Mouse (Mus musculus) hindbrain, embryonic 14.5 days (tissue): Measurements from ENCODE around the gene Rsc1a1. TPM values are rescaled to one million over a fixed set of nuclear protein-coding genes. Genes with fewer than 3 reads are reported as not detected.

ENCODE experiments used
- ATAC-seq: fragments of 200-750 bp; cut with Nextera tagmentation; 2 replicates; pipeline ENCODE4 v1.8.0; 2017; ENCODE audit warnings: moderate number of reproducible peaks, mild to moderate bottlenecking, moderate TSS enrichment, moderate library complexity; ENCODE audit not compliant: low FRiP score
- DNase-seq: peaks from one replicate; pipeline ENCODE4 v3.0.0-alpha.2; 2015; ENCODE audit warnings: low spot score
- H3K27ac ChIP-seq: fragments of 300-500 bp; sonication (generic); 2 replicates; pipeline ENCODE4 v1.5.1; 2014; ENCODE audit warnings: mild to moderate bottlenecking, moderate library complexity
- H3K27me3 ChIP-seq: fragments of 300-500 bp; sonication (generic); 2 replicates; pipeline ENCODE4 v1.6.1; 2014; ENCODE audit warnings: mild to moderate bottlenecking, low read length, mixed read lengths; ENCODE audit not compliant: control insufficient read depth, insufficient read depth
- H3K36me3 ChIP-seq: fragments of 300-500 bp; sonication (generic); replicated peaks from 2 replicates; pipeline ENCODE4 v1.6.1; 2014; ENCODE audit not compliant: control insufficient read depth, insufficient read depth
- H3K4me1 ChIP-seq: fragments of 300-500 bp; sonication (generic); replicated peaks from 2 replicates; pipeline ENCODE4 v1.6.1; 2014; ENCODE audit warnings: antibody characterized with exemption, low read length, mixed read lengths; ENCODE audit not compliant: control insufficient read depth, insufficient read depth
- H3K4me2 ChIP-seq: fragments of 300-500 bp; sonication (generic); replicated peaks from 2 replicates; pipeline ENCODE4 v1.6.1; 2014; ENCODE audit warnings: mild to moderate bottlenecking, moderate library complexity
- H3K4me3 ChIP-seq: fragments of 300-500 bp; sonication (generic); replicated peaks from 2 replicates; pipeline ENCODE4 v1.5.1; 2014; ENCODE audit warnings: mild to moderate bottlenecking, low read length
- H3K9ac ChIP-seq: fragments of 300-500 bp; sonication (generic); 2 replicates; pipeline ENCODE4 v1.6.1; 2014
- H3K9me3 ChIP-seq: fragments of 300-500 bp; sonication (generic); 2 replicates; pipeline ENCODE4 v1.6.1; 2016; ENCODE audit warnings: low read length; ENCODE audit not compliant: control insufficient read depth
- WGBS: fragments of 180-500 bp; shearing (Covaris S2); extraction: QIAGEN DNeasy Blood & Tissue Kit; methylation state at CpG from one replicate; pipeline ENCODE4 v1.1.7; 2014; 5-methylcytosine and 5-hydroxymethylcytosine counted together
- polyA plus RNA-seq: library from polyadenylated mRNA; unstranded; fragments of >200 nt; fragmentation: Nextera tagmentation; extraction: Ambion mirVana; gene quantifications from 2 replicates; pipeline ENCODE4 v1.2.1, GENCODE M21; 2014

Gene Rsc1a1
- polyA plus RNA-seq, 1 experiment from 2014 or later, result not detected

DNA sequence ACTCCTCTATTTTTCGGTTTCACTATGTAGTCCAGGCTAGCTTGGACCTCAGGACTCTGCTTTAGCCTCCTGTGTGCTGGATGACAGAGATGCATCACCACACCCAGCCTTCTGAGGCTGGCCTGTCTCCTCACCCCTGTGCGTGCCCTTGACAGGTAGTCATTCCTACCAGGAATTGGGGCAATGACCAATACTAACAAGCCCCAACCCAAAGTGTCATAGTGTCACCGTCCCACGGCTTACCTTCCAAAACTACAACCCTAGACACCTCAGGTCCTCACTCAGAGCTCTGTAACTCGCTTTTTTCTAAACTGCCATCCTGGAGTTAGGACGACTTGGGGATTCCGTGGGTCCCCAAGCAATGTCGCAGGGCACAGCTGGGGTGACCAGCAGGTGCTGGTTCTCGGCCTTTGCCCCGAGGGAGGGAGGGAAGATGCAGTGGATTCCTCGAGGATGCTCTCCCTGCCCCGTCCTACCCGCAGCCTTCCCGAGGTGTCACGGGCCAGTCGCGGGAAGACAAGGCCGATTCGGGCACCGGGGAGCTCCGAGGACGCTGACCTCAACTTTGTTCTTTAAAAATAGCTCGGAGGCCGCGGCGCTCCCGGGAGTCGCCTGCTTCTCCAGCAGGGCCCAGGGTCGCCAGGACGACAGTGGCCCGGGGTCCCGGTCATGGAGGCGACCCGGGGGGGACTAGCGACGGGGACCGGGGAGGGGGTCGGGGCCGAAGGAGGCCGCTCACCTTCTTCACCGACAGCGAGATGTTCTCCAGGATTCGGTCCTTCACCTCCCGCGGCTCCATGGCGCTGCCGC is 22.1 kb downstream of the Rsc1a1 start:
- Histone ChIP-seq H3K4me3 (peak overlapping the region; percentile 91), H3K9me3 (no peaks in the 10 kb centered on the region), H3K4me2 (peak overlapping the region; percentile 79), H3K9ac (peak overlapping the region; percentile 94), H3K27ac (peak overlapping the region; percentile 86), H3K27me3 (no peaks in the 10 kb centered on the region), H3K36me3 (peaks cover 15% of the 10 kb centered on the region), H3K4me1 (peaks cover 16% of the 10 kb centered on the region)
- DNase-seq, result peak; percentile 30
- peak; percentile 32 for ATAC-seq
- WGBS, result 4% methylated on average over 44 of the region's 47 CpGs

GRCm38 (mm10) chr4:141660884-141661283 is 24.5 kb downstream of the Rsc1a1 start:
- DNase-seq, result no peak
- no peak for ATAC-seq
- Histone ChIP-seq H3K27me3 (no peaks in the 10 kb centered on the region), H3K27ac (no peak overlapping the region), H3K4me3 (no peak overlapping the region), H3K4me1 (peaks cover 16% of the 10 kb centered on the region), H3K9me3 (no peaks in the 10 kb centered on the region), H3K4me2 (no peak overlapping the region), H3K36me3 (peaks cover 19% of the 10 kb centered on the region), H3K9ac (no peak overlapping the region)
- WGBS, result 76% methylated on average over 11 of the region's 11 CpGs

DNA sequence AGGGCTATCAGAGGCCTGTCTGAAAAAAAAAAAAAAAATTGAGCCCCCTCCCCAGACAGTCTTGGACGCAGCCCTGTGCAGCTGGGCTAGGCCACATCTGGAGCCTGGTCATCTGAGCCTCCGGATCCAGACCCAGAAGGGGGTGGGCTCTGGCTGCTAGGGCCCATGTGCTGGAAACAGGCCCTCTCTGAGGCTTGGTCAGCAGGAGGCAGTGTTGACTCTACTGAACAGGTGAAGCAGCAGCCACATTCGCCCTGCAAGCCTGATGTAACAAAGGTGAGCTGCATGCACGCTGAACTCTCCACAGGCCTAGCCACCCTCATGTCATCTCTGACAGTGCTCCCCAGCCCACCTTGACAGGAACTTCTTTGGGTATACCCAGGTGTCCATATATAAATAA is 25.7 kb downstream of the Rsc1a1 start:
- Histone ChIP-seq H3K4me3 (no peak overlapping the region), H3K9ac (no peak overlapping the region), H3K4me1 (peaks cover 12% of the 10 kb centered on the region), H3K4me2 (no peak overlapping the region), H3K27me3 (no peaks in the 10 kb centered on the region), H3K27ac (no peak overlapping the region), H3K36me3 (peaks cover 19% of the 10 kb centered on the region), H3K9me3 (no peaks in the 10 kb centered on the region)
- 70% methylated on average over 4 of the region's 4 CpGs for WGBS
- DNase-seq (no peak), ATAC-seq (no peak)

DNA sequence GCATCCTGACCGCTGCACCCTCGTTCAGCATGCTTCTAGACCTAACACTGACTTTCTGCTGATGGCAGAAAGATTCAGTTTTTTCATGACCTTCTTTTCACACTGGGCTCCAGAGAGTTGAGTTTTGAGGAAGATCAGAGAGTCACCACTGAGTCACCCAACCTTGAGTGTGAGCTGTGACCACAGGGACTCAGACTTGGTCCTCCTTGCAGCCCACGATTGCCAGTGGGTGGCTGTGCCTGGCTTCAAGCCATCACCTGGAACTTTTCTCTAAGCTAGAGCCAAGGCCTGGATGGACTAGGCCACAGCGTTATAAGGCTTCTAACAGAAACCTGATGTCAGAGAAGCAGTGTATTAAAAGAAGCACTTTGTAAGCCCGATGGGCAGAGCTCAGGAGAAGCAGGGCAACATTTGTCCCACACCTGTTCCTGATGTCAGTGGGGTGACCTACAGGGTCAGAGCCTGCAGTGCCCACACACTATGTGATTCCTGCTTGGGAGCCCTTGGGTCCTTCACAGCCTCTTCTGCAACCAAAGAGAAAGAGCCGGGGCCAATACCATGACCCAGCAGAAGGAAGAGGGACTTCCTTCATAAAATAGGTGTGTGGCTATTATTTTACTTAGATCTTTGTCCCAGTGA is 26.4 kb downstream of the Rsc1a1 start:
- DNase-seq (no peak), ATAC-seq (no peak)
- Histone ChIP-seq H3K9ac (no peak overlapping the region), H3K4me3 (no peak overlapping the region), H3K4me2 (no peak overlapping the region), H3K9me3 (no peaks in the 10 kb centered on the region), H3K4me1 (peaks cover 8% of the 10 kb centered on the region), H3K27ac (no peak overlapping the region), H3K36me3 (peaks cover 24% of the 10 kb centered on the region), H3K27me3 (no peaks in the 10 kb centered on the region)
- WGBS, result 93% methylated on average over 6 of the region's 6 CpGs

- H3K36me3 ChIP-seq, result peaks cover 29% of the 10 kb centered on the region
- no peak overlapping the region for H3K4me2 ChIP-seq
- H3K27ac ChIP-seq, result no peak overlapping the region
- no peak overlapping the region for H3K9ac ChIP-seq
- no peak for DNase-seq
- no peaks in the 10 kb centered on the region for H3K27me3 ChIP-seq
- H3K9me3 ChIP-seq, result no peaks in the 10 kb centered on the region
- 61% methylated on average over 8 of the region's 8 CpGs for WGBS
- no peaks in the 10 kb centered on the region for H3K4me1 ChIP-seq
- no peak for ATAC-seq
- H3K4me3 ChIP-seq, result no peak overlapping the region
Observed at GRCm38 (mm10) chr4:141656932-141657331, 28.5 kb downstream of the Rsc1a1 start.

GRCm38 (mm10) chr4:141655908-141656608 is 29.3 kb downstream of the Rsc1a1 start:
- ATAC-seq (no peak), DNase-seq (no peak)
- Histone ChIP-seq H3K27me3 (no peaks in the 10 kb centered on the region), H3K9ac (no peak overlapping the region), H3K4me3 (no peak overlapping the region), H3K4me2 (no peak overlapping the region), H3K4me1 (0 out of 2 replicates have a peak, but pooled peaks cover 3% of the 10 kb centered on the region), H3K27ac (no peak overlapping the region), H3K9me3 (no peaks in the 10 kb centered on the region), H3K36me3 (peaks cover 30% of the 10 kb centered on the region)
- WGBS, result 90% methylated on average over 12 of the region's 12 CpGs

GRCm38 (mm10) chr4:141654509-141654908 is 30.9 kb downstream of the Rsc1a1 start:
- Histone ChIP-seq H3K4me2 (no peak overlapping the region), H3K9ac (no peak overlapping the region), H3K27me3 (no peaks in the 10 kb centered on the region), H3K4me3 (no peak overlapping the region), H3K36me3 (peaks cover 17% of the 10 kb centered on the region), H3K4me1 (0 out of 2 replicates have a peak, but pooled peaks cover 3% of the 10 kb centered on the region), H3K9me3 (no peaks in the 10 kb centered on the region), H3K27ac (peak overlapping the region; percentile 43; the same call in 1 of the 2 replicates)
- ATAC-seq (no peak), DNase-seq (no peak)
- WGBS, result 86% methylated on average over 6 of the region's 6 CpGs

- peak overlapping the region; percentile 43; the same call in 1 of the 2 replicates for H3K27ac ChIP-seq
- no peak overlapping the region for H3K4me3 ChIP-seq
- H3K9me3 ChIP-seq, result no peaks in the 10 kb centered on the region
- H3K36me3 ChIP-seq, result peaks cover 17% of the 10 kb centered on the region
- DNase-seq, result no peak
- ATAC-seq, result no peak
- 83% methylated on average over 13 of the region's 13 CpGs for WGBS
- H3K27me3 ChIP-seq, result no peaks in the 10 kb centered on the region
- peaks cover 3% of the 10 kb centered on the region; the same call in 1 of the 2 replicates for H3K4me1 ChIP-seq
- no peak overlapping the region for H3K4me2 ChIP-seq
- H3K9ac ChIP-seq, result no peak overlapping the region
Observed at GRCm38 (mm10) chr4:141653813-141654212, 31.6 kb downstream of the Rsc1a1 start.

- no peak overlapping the region for H3K4me2 ChIP-seq
- ATAC-seq (no peak), DNase-seq (no peak)
- no peaks in the 10 kb centered on the region for H3K27me3 ChIP-seq
- H3K4me1 ChIP-seq, result peaks cover 3% of the 10 kb centered on the region; the same call in 1 of the 2 replicates
- H3K36me3 ChIP-seq, result peaks cover 17% of the 10 kb centered on the region
- no peaks in the 10 kb centered on the region for H3K9me3 ChIP-seq
- H3K9ac ChIP-seq, result no peak overlapping the region
- no peak overlapping the region for H3K27ac ChIP-seq
- no peak overlapping the region for H3K4me3 ChIP-seq
- WGBS, result 92% methylated on average over 8 of the region's 8 CpGs
Observed at GRCm38 (mm10) chr4:141653044-141653443, 32.4 kb downstream of the Rsc1a1 start.
